Mouse (Mus musculus): ENCODE results near the gene Pacs2. TPM values are rescaled to one million over a fixed set of nuclear protein-coding genes. Genes with fewer than 3 reads are reported as not detected.

Pacs2 gene
- total and polyA plus RNA-seq, 2 experiments from 2014 or later: 23.2 to 116 TPM

- Histone ChIP-seq H3K4me2 (ENCODE audit: low read depth) (no peak overlapping the region), H3K27me3 (ENCODE audit: insufficient read depth, low read length) (no peaks in the 10 kb centered on the region), H3K9ac (no peak overlapping the region), H3K36me3 (ENCODE audit: insufficient read depth) (peaks cover 58% of the 10 kb centered on the region), H3K4me1 (ENCODE audit: insufficient read depth) (no peaks in the 10 kb centered on the region), H3K4me3 (ENCODE audit: low read depth, low read length) (no peak overlapping the region), H3K27ac (ENCODE audit: low read depth, low read length) (no peak overlapping the region), H3K9me3 (ENCODE audit: low read length) (no peaks in the 10 kb centered on the region)
- no peak for DNase-seq
- ATAC-seq: no peak
- 86% methylated on average over 16 of the region's 16 CpGs for WGBS
- no peak for TF ChIP-seq CTCF (IDR thresholded peaks at IDR 0.05; ENCODE audit: low read depth)
These were observed 100.7 kb downstream of the Pacs2 start for GRCm38 (mm10) chr12:113114856-113115538.

- H3K4me3 ChIP-seq (ENCODE audit: low read depth, low read length): no peak overlapping the region
- peaks cover 79% of the 10 kb centered on the region for H3K36me3 ChIP-seq (ENCODE audit: insufficient read depth)
- H3K27me3 ChIP-seq (ENCODE audit: insufficient read depth, low read length): no peaks in the 10 kb centered on the region
- H3K4me1 ChIP-seq (ENCODE audit: insufficient read depth): no peaks in the 10 kb centered on the region
- peak; percentile 90 for ATAC-seq
- no peak overlapping the region for H3K27ac ChIP-seq (ENCODE audit: low read depth, low read length)
- no peak overlapping the region for H3K4me2 ChIP-seq (ENCODE audit: low read depth)
- peak; percentile 98 for TF ChIP-seq CTCF (IDR thresholded peaks at IDR 0.05; ENCODE audit: low read depth)
- WGBS: 86% methylated on average over 20 of the region's 20 CpGs
- peak; percentile 89 for DNase-seq
- H3K9ac ChIP-seq: no peak overlapping the region
- no peaks in the 10 kb centered on the region for H3K9me3 ChIP-seq (ENCODE audit: low read length)
These were observed 105.5 kb downstream of the Pacs2 start for GRCm38 (mm10) chr12:113119516-113120410.

Small RNA genes lying within 50 kb of the gene (microRNA-seq; reads per million reads assigned to microRNA genes)
- 0 reads per million in 2 experiments for gene Gm44471

Other genes starting within 250 kb of the Pacs2 start
- 2.5 and 3.0 TPM in 2 replicates for gene Ahnak2, start 211.9 kb upstream of the Pacs2 start, total RNA-seq (2014; rRNA removed)
- 0.88 and 1.3 TPM in 2 replicates for gene Ahnak2, start 211.9 kb upstream of the Pacs2 start, polyA plus RNA-seq (2015; fragmentation: Nextera tagmentation; extraction: Ambion mirVana)
- gene Clba1, start 205.6 kb upstream of the Pacs2 start, total RNA-seq (2014; rRNA removed): 17.6 and 19.5 TPM in 2 replicates
- gene Clba1, start 205.6 kb upstream of the Pacs2 start, polyA plus RNA-seq (2015; fragmentation: Nextera tagmentation; extraction: Ambion mirVana): 23.5 and 26.1 TPM in 2 replicates
- 28.8 and 31.3 TPM in 2 replicates for gene Cdca4, start 185.1 kb upstream of the Pacs2 start, total RNA-seq (2014; rRNA removed)
- gene Cdca4, start 185.1 kb upstream of the Pacs2 start, polyA plus RNA-seq (2015; fragmentation: Nextera tagmentation; extraction: Ambion mirVana): 29.7 and 33.0 TPM in 2 replicates
- gene Gpr132, start 146.3 kb upstream of the Pacs2 start, total RNA-seq (2014; rRNA removed): 0.10 TPM in 1 of 2 replicates, not detected in the other
- gene Gpr132, start 146.3 kb upstream of the Pacs2 start, polyA plus RNA-seq (2015; fragmentation: Nextera tagmentation; extraction: Ambion mirVana): not detected in 2 replicates
- gene Jag2, start 84.7 kb upstream of the Pacs2 start, total RNA-seq (2014; rRNA removed): 66.9 and 69.4 TPM in 2 replicates
- 5.5 and 7.9 TPM in 2 replicates for gene Jag2, start 84.7 kb upstream of the Pacs2 start, polyA plus RNA-seq (2015; fragmentation: Nextera tagmentation; extraction: Ambion mirVana)
- gene Nudt14, start 72.4 kb upstream of the Pacs2 start, total RNA-seq (2014; rRNA removed): 22.2 and 31.5 TPM in 2 replicates
- gene Nudt14, start 72.4 kb upstream of the Pacs2 start, polyA plus RNA-seq (2015; fragmentation: Nextera tagmentation; extraction: Ambion mirVana): 55.5 and 60.4 TPM in 2 replicates
- 60.4 and 60.5 TPM in 2 replicates for gene Btbd6, start 38.0 kb upstream of the Pacs2 start, total RNA-seq (2014; rRNA removed)
- 46.7 and 54.3 TPM in 2 replicates for gene Btbd6, start 38.0 kb upstream of the Pacs2 start, polyA plus RNA-seq (2015; fragmentation: Nextera tagmentation; extraction: Ambion mirVana)
- 47.6 and 54.4 TPM in 2 replicates for gene Brf1, start 13.8 kb upstream of the Pacs2 start, total RNA-seq (2014; rRNA removed)
- 32.3 and 40.2 TPM in 2 replicates for gene Brf1, start 13.8 kb upstream of the Pacs2 start, polyA plus RNA-seq (2015; fragmentation: Nextera tagmentation; extraction: Ambion mirVana)
- 0.54 and 1.7 TPM in 2 replicates for gene Tex22, start 60.0 kb downstream of the Pacs2 start, total RNA-seq (2014; rRNA removed)
- not detected in 2 replicates for gene Tex22, start 60.0 kb downstream of the Pacs2 start, polyA plus RNA-seq (2015; fragmentation: Nextera tagmentation; extraction: Ambion mirVana)
- gene Mta1, start 83.8 kb downstream of the Pacs2 start, total RNA-seq (2014; rRNA removed): 49.2 and 59.3 TPM in 2 replicates
- gene Mta1, start 83.8 kb downstream of the Pacs2 start, polyA plus RNA-seq (2015; fragmentation: Nextera tagmentation; extraction: Ambion mirVana): 13.6 and 13.8 TPM in 2 replicates
- 191 and 198 TPM in 2 replicates for gene Crip2, start 125.7 kb downstream of the Pacs2 start, total RNA-seq (2014; rRNA removed)
- gene Crip2, start 125.7 kb downstream of the Pacs2 start, polyA plus RNA-seq (2015; fragmentation: Nextera tagmentation; extraction: Ambion mirVana): 533 and 584 TPM in 2 replicates
- gene Crip1, start 131.8 kb downstream of the Pacs2 start, total RNA-seq (2014; rRNA removed): 8.3 and 16.1 TPM in 2 replicates
- 28.9 and 47.1 TPM in 2 replicates for gene Crip1, start 131.8 kb downstream of the Pacs2 start, polyA plus RNA-seq (2015; fragmentation: Nextera tagmentation; extraction: Ambion mirVana)
- 7.8 and 8.6 TPM in 2 replicates for gene Tedc1, start 141.9 kb downstream of the Pacs2 start, total RNA-seq (2014; rRNA removed)
- gene Tedc1, start 141.9 kb downstream of the Pacs2 start, polyA plus RNA-seq (2015; fragmentation: Nextera tagmentation; extraction: Ambion mirVana): 7.6 and 10.0 TPM in 2 replicates
- 71.8 and 75.6 TPM in 2 replicates for gene Tmem121, start 171.4 kb downstream of the Pacs2 start, total RNA-seq (2014; rRNA removed)
- 59.3 and 66.7 TPM in 2 replicates for gene Tmem121, start 171.4 kb downstream of the Pacs2 start, polyA plus RNA-seq (2015; fragmentation: Nextera tagmentation; extraction: Ambion mirVana)